ENCODE assay signal across 28 mouse cellular contexts in genomic region chr12:17308246-17308645, GRCm38 (mm10). TPM values are rescaled to one million over a fixed set of nuclear protein-coding genes. Genes with fewer than 3 reads are reported as not detected.
DNase-seq lines count a peak whose midpoint lies in the region; ATAC-seq and TF ChIP-seq lines count a peak whose summit lies in the region.
"Had no signal": no experiment of that assay in that cellular context is flagged by ENCODE, and none has a peak within 500 bp of the region (broad histone marks: within the 10 kb centered on the region; RNA-seq: fewer than 3 reads in every experiment).

No protein-coding gene starts in this region.

- H3K27me3 ChIP-seq in kidney, postnatal 0 days (ENCODE audit: insufficient read depth, low read length), result no peaks in the 10 kb centered on the region
- H3K27me3 ChIP-seq in stomach, embryonic 14.5 days (ENCODE audit: control insufficient read depth, insufficient read depth, low read length), result no peaks in the 10 kb centered on the region
- H3K27me3 ChIP-seq in stomach, postnatal 0 days (ENCODE audit: control insufficient read depth, insufficient read depth, low read length), result no peaks in the 10 kb centered on the region
- H3K27me3 ChIP-seq: embryonic facial prominence, embryonic 15.5 days; forebrain, embryonic 12.5 days; forebrain, embryonic 15.5 days; heart, embryonic 15.5 days; hindbrain, embryonic 13.5 days had no signal

- no peak for TF ChIP-seq CTCF in kidney, postnatal 0 days (IDR thresholded peaks at IDR 0.05; ENCODE audit: low read depth)
- no peak for TF ChIP-seq CTCF in stomach, postnatal 0 days (IDR thresholded peaks at IDR 0.05; ENCODE audit: low read depth)

- H3K36me3 ChIP-seq in kidney, postnatal 0 days (ENCODE audit: insufficient read depth, low read length), result no peaks in the 10 kb centered on the region
- H3K36me3 ChIP-seq in stomach, embryonic 14.5 days (ENCODE audit: control insufficient read depth, insufficient read depth, low read length), result no peaks in the 10 kb centered on the region
- H3K36me3 ChIP-seq in stomach, postnatal 0 days (ENCODE audit: control insufficient read depth, insufficient read depth, low read length), result no peaks in the 10 kb centered on the region
- H3K36me3 ChIP-seq: embryonic facial prominence, embryonic 15.5 days; forebrain, embryonic 12.5 days; forebrain, embryonic 15.5 days; heart, embryonic 12.5 days; heart, embryonic 15.5 days; hindbrain, embryonic 10.5 days; hindbrain, embryonic 13.5 days had no signal

- DNase-seq in adrenal gland, postnatal 10 days, result peak; percentile 47
- DNase-seq in adrenal gland, adult (ENCODE audit: inconsistent age in 2 of 2, low spot score in 1 of 2), result no peak
- peak; percentile 4 for DNase-seq in kidney, postnatal 0 days (ENCODE audit: low spot score)
- DNase-seq in kidney, adult 18-20 months, result no peak
- no peak for DNase-seq in stomach, postnatal 0 days (ENCODE audit: low spot score)
- no peak for DNase-seq in left cerebral cortex, postnatal 4 days
- DNase-seq: cerebellum, adult 11-12 months; cerebellum, adult 8-10 months; cerebellum, postnatal 10 days; cerebellum, postnatal 36 days; gastrocnemius, postnatal 25 days; heart, adult 18-20 months; heart, postnatal 10 days; heart, postnatal 36 days had no signal

- H3K9ac ChIP-seq in kidney, postnatal 0 days (ENCODE audit: low read depth, low read length), result no peak overlapping the region
- 0 out of 2 replicates have a peak overlapping the region, but pooled peaks have one; percentile 1 for H3K9ac ChIP-seq in stomach, embryonic 14.5 days (replicated peaks; ENCODE audit: low read depth, low read length)
- H3K9ac ChIP-seq in stomach, postnatal 0 days (ENCODE audit: low read length), result no peak overlapping the region
- H3K9ac ChIP-seq: embryonic facial prominence, embryonic 15.5 days; forebrain, embryonic 12.5 days; forebrain, embryonic 15.5 days; heart, embryonic 12.5 days; heart, embryonic 15.5 days; hindbrain, embryonic 13.5 days had no signal

- no peaks in the 10 kb centered on the region for H3K9me3 ChIP-seq in kidney, postnatal 0 days (replicated peaks; ENCODE audit: low read length)
- no peaks in the 10 kb centered on the region for H3K9me3 ChIP-seq in stomach, embryonic 14.5 days (ENCODE audit: control insufficient read depth, low read depth, low read length)
- H3K9me3 ChIP-seq in stomach, postnatal 0 days (ENCODE audit: control insufficient read depth, low read length), result no peaks in the 10 kb centered on the region
- H3K9me3 ChIP-seq: embryonic facial prominence, embryonic 15.5 days; forebrain, embryonic 12.5 days; forebrain, embryonic 15.5 days; heart, embryonic 12.5 days; heart, embryonic 15.5 days; hindbrain, embryonic 10.5 days; hindbrain, embryonic 13.5 days had no signal

- no peak overlapping the region for H3K4me2 ChIP-seq in kidney, postnatal 0 days (ENCODE audit: low read length)
- H3K4me2 ChIP-seq in stomach, embryonic 14.5 days (replicated peaks; ENCODE audit: low read depth, low read length), result no peak overlapping the region
- H3K4me2 ChIP-seq in stomach, postnatal 0 days (replicated peaks; ENCODE audit: low read depth), result no peak overlapping the region
- H3K4me2 ChIP-seq: embryonic facial prominence, embryonic 15.5 days; forebrain, embryonic 12.5 days; forebrain, embryonic 15.5 days; heart, embryonic 12.5 days; heart, embryonic 15.5 days; hindbrain, embryonic 13.5 days had no signal

- 47% methylated on average over 4 of the region's 4 CpGs for WGBS in kidney, postnatal 0 days
- WGBS in stomach, embryonic 14.5 days, result 47% methylated on average over 4 of the region's 4 CpGs
- WGBS in stomach, postnatal 0 days, result 58% methylated on average over 4 of the region's 4 CpGs

- no peak for ATAC-seq in kidney, postnatal 0 days (replicated peaks; ENCODE audit: low FRiP score, low read depth)
- no peak for ATAC-seq in stomach, embryonic 14.5 days (ENCODE audit: insufficient number of reproducible peaks, insufficient read depth, low FRiP score, low read depth)
- ATAC-seq in stomach, postnatal 0 days (ENCODE audit: low FRiP score, low TSS enrichment), result no peak
- ATAC-seq in cerebellum, adult (ENCODE audit: insufficient number of reproducible peaks, low FRiP score, low TSS enrichment), result no peak
- ATAC-seq: activated CD4-positive, CD25-positive, alpha-beta regulatory T cell, adult 4 months; forebrain, embryonic 15.5 days; hindbrain, postnatal 0 days; inflammation-experienced regulatory T-cells, adult 6 months; intestine, embryonic 16.5 days had no signal

- no peak overlapping the region for H3K4me3 ChIP-seq in kidney, postnatal 0 days (replicated peaks; ENCODE audit: low read depth, low read length)
- H3K4me3 ChIP-seq in stomach, embryonic 14.5 days (ENCODE audit: low read depth, low read length), result no peak overlapping the region
- no peak overlapping the region for H3K4me3 ChIP-seq in stomach, postnatal 0 days (ENCODE audit: low read depth, low read length)
- H3K4me3 ChIP-seq: embryonic facial prominence, embryonic 15.5 days; forebrain, embryonic 12.5 days; forebrain, embryonic 15.5 days; heart, embryonic 12.5 days; heart, embryonic 15.5 days; hindbrain, embryonic 10.5 days; hindbrain, embryonic 13.5 days had no signal

- intact Hi-C loops in left cerebral cortex, postnatal 4 days (cut with DNase I), result no loop called here

- no peak overlapping the region for H3K27ac ChIP-seq in kidney, postnatal 0 days
- H3K27ac ChIP-seq in stomach, embryonic 14.5 days (ENCODE audit: low read length), result no peak overlapping the region
- H3K27ac ChIP-seq in stomach, postnatal 0 days (replicated peaks), result no peak overlapping the region
- H3K27ac ChIP-seq: embryonic facial prominence, embryonic 15.5 days; forebrain, embryonic 12.5 days; forebrain, embryonic 15.5 days; heart, embryonic 15.5 days; hindbrain, embryonic 10.5 days; hindbrain, embryonic 13.5 days; hindbrain, postnatal 0 days had no signal

- no peak for TF ChIP-seq EP300 in stomach, postnatal 0 days (optimal IDR thresholded peaks at IDR 0.05)

- no peaks in the 10 kb centered on the region for H3K4me1 ChIP-seq in kidney, postnatal 0 days (replicated peaks; ENCODE audit: insufficient read depth, low read length)
- H3K4me1 ChIP-seq in stomach, embryonic 14.5 days (ENCODE audit: control insufficient read depth, insufficient read depth, low read length), result no peaks in the 10 kb centered on the region
- no peaks in the 10 kb centered on the region for H3K4me1 ChIP-seq in stomach, postnatal 0 days (replicated peaks; ENCODE audit: control insufficient read depth, insufficient read depth)
- H3K4me1 ChIP-seq: heart, embryonic 12.5 days; heart, embryonic 15.5 days had no signal

RNA-seq across cellular contexts. Expression of gene Atp6v1c2, which starts 20.9 kb away (rescaled TPM):
- total RNA-seq in adrenal gland, postnatal 10 days (2021), result 1 to 10 TPM; 1.8 to 2.5 TPM
- polyA plus RNA-seq in kidney, postnatal 0 days (2015; fragmentation: Nextera tagmentation; extraction: Ambion mirVana), result 19.2 and 19.9 TPM in 2 replicates
- 0.34 and 0.46 TPM in 2 replicates for polyA plus RNA-seq in stomach, embryonic 14.5 days (2014; fragmentation: Nextera tagmentation; extraction: Ambion mirVana)
- polyA plus RNA-seq in stomach, postnatal 0 days (2015; fragmentation: Nextera tagmentation; extraction: Ambion mirVana), result 14.6 and 16.3 TPM in 2 replicates
- total RNA-seq in left cerebral cortex, postnatal 4 days (2021), result 1 to 10 TPM; 1.6 to 2.5 TPM
- total RNA-seq: gastrocnemius, adult 8-10 months; heart, postnatal 10 days; heart, postnatal 36 days had no signal

RNA-seq across cellular contexts. Expression of gene Nol10, which starts 40.0 kb away (rescaled TPM):
- 10 to 100 TPM; 11.9 to 14.2 TPM for total RNA-seq in adrenal gland, postnatal 10 days (2021)
- 15.0 and 16.8 TPM in 2 replicates for polyA plus RNA-seq in kidney, postnatal 0 days (2015; fragmentation: Nextera tagmentation; extraction: Ambion mirVana)
- polyA plus RNA-seq in stomach, embryonic 14.5 days (2014; fragmentation: Nextera tagmentation; extraction: Ambion mirVana), result 20.5 and 21.0 TPM in 2 replicates
- 7.3 and 8.2 TPM in 2 replicates for polyA plus RNA-seq in stomach, postnatal 0 days (2015; fragmentation: Nextera tagmentation; extraction: Ambion mirVana)
- 10 to 100 TPM; 21.1 to 21.5 TPM for total RNA-seq in left cerebral cortex, postnatal 4 days (2021)

RNA-seq across cellular contexts. Expression of gene Pdia6, which starts 41.9 kb away (rescaled TPM):
- total RNA-seq in adrenal gland, postnatal 10 days (2021), result 100 to 1,000 TPM; 159 to 179 TPM
- 418 and 467 TPM in 2 replicates for polyA plus RNA-seq in kidney, postnatal 0 days (2015; fragmentation: Nextera tagmentation; extraction: Ambion mirVana)
- polyA plus RNA-seq in stomach, embryonic 14.5 days (2014; fragmentation: Nextera tagmentation; extraction: Ambion mirVana), result 502 and 548 TPM in 2 replicates
- polyA plus RNA-seq in stomach, postnatal 0 days (2015; fragmentation: Nextera tagmentation; extraction: Ambion mirVana), result 353 and 375 TPM in 2 replicates
- total RNA-seq in left cerebral cortex, postnatal 4 days (2021), result 100 to 1,000 TPM; 187 to 196 TPM

Comparison
In these comparisons a context has a peak if more than half of its experiments do, and no peak if none do; other contexts are left out.
1. DNase-seq: peak in adrenal gland, postnatal 10 days (single experiment) and kidney, postnatal 0 days (single experiment); none in adrenal gland, adult (0 of 2), kidney, adult 18-20 months (single experiment), stomach, postnatal 0 days (single experiment) and left cerebral cortex, postnatal 4 days (single experiment).
2. RNA of gene Atp6v1c2, which starts 20.9 kb away (polyA plus RNA-seq): 19.2 to 19.9 TPM in kidney, postnatal 0 days and 14.6 to 16.3 TPM in stomach, postnatal 0 days; 0.34 to 0.46 TPM in stomach, embryonic 14.5 days; every median in the first group is over 10 times any median in the second.